In the genomic region with DNA sequence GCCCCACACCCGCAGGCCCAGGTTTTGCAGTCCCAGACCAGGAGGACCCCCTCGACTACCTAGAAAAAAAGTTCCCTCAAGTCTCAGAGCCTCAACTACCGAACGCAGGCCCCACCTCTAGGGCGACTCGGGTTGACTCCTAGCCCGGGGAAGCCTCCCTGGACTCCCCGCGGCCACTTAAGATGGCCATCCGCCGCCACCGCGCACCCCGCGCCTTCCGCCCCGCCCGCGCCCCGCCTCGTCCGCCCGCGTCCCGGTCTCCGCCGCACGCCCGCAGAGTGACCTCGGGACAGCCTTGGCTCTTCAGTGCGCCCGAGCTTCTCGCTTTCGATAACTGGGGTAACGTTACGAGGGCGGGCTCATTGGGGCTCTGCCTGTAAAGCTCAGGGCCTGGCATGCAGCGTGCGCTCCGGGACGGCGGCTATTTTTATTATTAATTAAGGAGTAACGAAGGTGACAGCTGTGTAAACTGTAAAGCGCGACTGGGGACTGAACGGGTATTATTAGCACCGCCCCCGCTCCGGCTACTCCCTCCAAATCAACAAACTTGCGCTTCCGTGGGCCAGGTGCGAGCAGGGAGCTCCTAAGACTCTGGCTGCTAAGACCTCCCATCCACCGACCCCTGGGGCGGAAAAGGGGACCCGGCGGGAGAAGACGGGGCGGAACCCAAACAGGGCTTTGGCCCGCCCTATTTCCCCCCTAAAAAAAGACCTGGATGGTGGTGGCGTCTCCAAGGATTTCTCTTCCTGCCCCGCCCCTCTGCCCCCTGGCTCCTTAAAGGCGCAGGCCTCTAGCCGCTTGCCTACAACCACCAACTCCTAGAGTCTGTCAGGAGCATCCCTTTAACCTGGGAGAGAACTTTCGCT, we compare ENCODE assay signal across 8 mouse cellular contexts. TPM values are rescaled to one million over a fixed set of nuclear protein-coding genes. Genes with fewer than 3 reads are reported as not detected.
DNase-seq lines count a peak whose midpoint lies in the region; ATAC-seq lines count a peak whose summit lies in the region.

Gene Inppl1 (minus strand): TSS at position 624 of the 866 bp plus-strand sequence.

- H3K27me3 ChIP-seq in hindbrain, embryonic 12.5 days, result no peaks in the 10 kb centered on the region

- under 1% methylated on average over 58 of the region's 64 CpGs for WGBS in hindbrain, embryonic 12.5 days

- H3K9me3 ChIP-seq in hindbrain, embryonic 12.5 days (replicated peaks), result no peaks in the 10 kb centered on the region

- H3K36me3 ChIP-seq in hindbrain, embryonic 12.5 days, result 0 out of 2 replicates have a peak, but pooled peaks cover 4% of the 10 kb centered on the region

- peak; percentile 88 for DNase-seq in NIH3T3 (ENCODE audit: low read depth)
- DNase-seq in cerebellum, adult 9-11 months, result peak; percentile 89
- DNase-seq in frontal cortex, postnatal 14 days (ENCODE audit: low spot score in 2 of 2), result peak; percentile 63 to 66
- DNase-seq in layer of hippocampus, postnatal 25 days (ENCODE audit: extremely low spot score in 1 of 2, low spot score in 1 of 2), result peak; percentile 29 to 56
- DNase-seq in lung, postnatal 14 days, result peak; percentile 92
- peak; percentile 89 for DNase-seq in retina, embryonic 14.5 days (ENCODE audit: low spot score)
- peak; percentile 52 for DNase-seq in urinary bladder, postnatal 10 days (ENCODE audit: low spot score)

- peak within 1 kb of the TSS; percentile 92 for H3K27ac ChIP-seq in hindbrain, embryonic 12.5 days

- peaks cover 38% of the 10 kb centered on the region for H3K4me1 ChIP-seq in hindbrain, embryonic 12.5 days

- H3K4me3 ChIP-seq in hindbrain, embryonic 12.5 days, result peak within 1 kb of the TSS; percentile 76

- ATAC-seq in hindbrain, embryonic 12.5 days (ENCODE audit: low FRiP score), result peak; percentile 65

- peak within 1 kb of the TSS; percentile 92 for H3K4me2 ChIP-seq in hindbrain, embryonic 12.5 days (replicated peaks)

- peak within 1 kb of the TSS; percentile 85 for H3K9ac ChIP-seq in hindbrain, embryonic 12.5 days

RNA-seq across cellular contexts. Expression of gene Inppl1, which starts in this region (rescaled TPM):
- 38.6 and 41.9 TPM in 2 replicates for polyA plus RNA-seq in hindbrain, embryonic 12.5 days (2016; fragmentation: Nextera tagmentation; extraction: Ambion mirVana)
- total RNA-seq in layer of hippocampus, postnatal 25 days (2021), result 10 to 100 TPM; 31.6 to 44.8 TPM

Comparison
In these comparisons a context has a peak if more than half of its experiments do, and no peak if none do; other contexts are left out.
1. Peak in every context shown above with its lines: DNase-seq, ATAC-seq, H3K4me3 ChIP-seq and H3K27ac ChIP-seq.